Mouse (Mus musculus): ENCODE measurements around the gene Lalba. TPM values are rescaled to one million over a fixed set of nuclear protein-coding genes. Genes with fewer than 3 reads are reported as not detected.

The Lalba gene
- total and polyA plus RNA-seq, 3 experiments: not detected

- H3K79me2 ChIP-seq (replicated peaks; ENCODE audit: control insufficient read depth, extremely low read depth, insufficient read depth, poor library complexity, severe bottlenecking): no peaks in the 10 kb centered on the region
- DNase-seq (ENCODE audit: extremely low read depth): no peak
- H3K27ac ChIP-seq (ENCODE audit: insufficient read depth, low read depth): no peak within 1 kb of the TSS
- H3K4me1 ChIP-seq (ENCODE audit: control insufficient read depth in 1 of 2, insufficient read depth in 2 of 2): no peaks in the 10 kb centered on the region
- no peak within 1 kb of the TSS for H3K4me2 ChIP-seq (ENCODE audit: insufficient read depth, low read depth, poor library complexity, severe bottlenecking)
- peaks cover 17% of the 10 kb centered on the region for H3K27me3 ChIP-seq (replicated peaks)
- no peaks in the 10 kb centered on the region for H3K36me3 ChIP-seq (replicated peaks in 1 of 2; ENCODE audit: control insufficient read depth in 1 of 2, insufficient read depth in 1 of 2, low read length in 1 of 2)
- no peak within 1 kb of the TSS for H3K4me3 ChIP-seq (replicated peaks in 1 of 3; ENCODE audit: low read depth in 2 of 3, low read length in 2 of 3, poor library complexity in 1 of 3)
- in situ Hi-C loops (cut with MboI; ENCODE audit: low pct_ligation_motif_present, low pct_unique_long_range_greater_than_20kb, low sequenced_read_pairs): no loop called here
- no peaks in the 10 kb centered on the region for H3K9me3 ChIP-seq (replicated peaks; ENCODE audit: low read length)
- dilution Hi-C loops (cut with MboI; ENCODE audit: extremely low pct_ligation_motif_present, extremely low pct_unique_long_range_greater_than_20kb, low sequenced_read_pairs): no loop called here
- no peak within 1 kb of the TSS for H3K9ac ChIP-seq (ENCODE audit: insufficient read depth, low read depth)
- TF ChIP-seq CTCF (conservative IDR thresholded peaks at IDR 0.05 in 1 of 2, IDR thresholded peaks at IDR 0.05 in 1 of 2; ENCODE audit: low read depth in 2 of 2, low read length in 2 of 2) (no peak), MEF2A (IDR thresholded peaks at IDR 0.05; ENCODE audit: borderline replicate concordance, low read depth, low read length) (no peak), POLR2A (IDR thresholded peaks at IDR 0.05; ENCODE audit: low read depth, low read length) (no peak), MYC (IDR thresholded peaks at IDR 0.05; ENCODE audit: low read depth, low read length) (no peak), HCFC1 (IDR thresholded peaks at IDR 0.05; ENCODE audit: low read depth, low read length) (no peak), KAT2A (IDR thresholded peaks at IDR 0.05; ENCODE audit: insufficient replicate concordance, low read length) (no peak), SMC3 (IDR thresholded peaks at IDR 0.05; ENCODE audit: low read depth, low read length) (no peak), USF2 (conservative IDR thresholded peaks at IDR 0.05; ENCODE audit: low read depth, low read length) (no peak), MXI1 (IDR thresholded peaks at IDR 0.05; ENCODE audit: low read depth, low read length) (no peak), ZC3H11A (IDR thresholded peaks at IDR 0.05; ENCODE audit: low read depth, low read length) (no peak), CHD2 (IDR thresholded peaks at IDR 0.05; ENCODE audit: low read length) (no peak), USF1 (IDR thresholded peaks at IDR 0.05; ENCODE audit: low read depth, low read length) (no peak), NELFE (IDR thresholded peaks at IDR 0.05; ENCODE audit: low read depth, low read length) (no peak)
Measured at GRCm38 (mm10) chr15:98469596-98469995, 12.9 kb downstream of the Lalba start, which contains the start of gene OR5BS1P. TSS of gene OR5BS1P (plus strand) at chr15:98469896.

- no peak within 1 kb of the TSS for H3K4me3 ChIP-seq (replicated peaks in 1 of 3; ENCODE audit: low read depth in 2 of 3, low read length in 2 of 3, poor library complexity in 1 of 3)
- H3K9me3 ChIP-seq (replicated peaks; ENCODE audit: low read length): no peaks in the 10 kb centered on the region
- no peak for DNase-seq (ENCODE audit: extremely low read depth)
- H3K27ac ChIP-seq (ENCODE audit: insufficient read depth, low read depth): no peak within 1 kb of the TSS
- TF ChIP-seq HCFC1 (IDR thresholded peaks at IDR 0.05; ENCODE audit: low read depth, low read length) (no peak), MYC (IDR thresholded peaks at IDR 0.05; ENCODE audit: low read depth, low read length) (no peak), POLR2A (IDR thresholded peaks at IDR 0.05; ENCODE audit: low read depth, low read length) (no peak), IRF4 (IDR thresholded peaks at IDR 0.05; ENCODE audit: low read depth, low read length) (no peak), E2F4 (IDR thresholded peaks at IDR 0.05; ENCODE audit: insufficient replicate concordance, low read depth, low read length) (no peak), CHD2 (IDR thresholded peaks at IDR 0.05; ENCODE audit: low read length) (no peak), BHLHE40 (IDR thresholded peaks at IDR 0.05; ENCODE audit: low read depth, low read length) (no peak), ZKSCAN1 (IDR thresholded peaks at IDR 0.05; ENCODE audit: borderline replicate concordance, low read depth, low read length) (no peak), ZMIZ1 (IDR thresholded peaks at IDR 0.05; ENCODE audit: low read depth, low read length) (no peak), TBP (conservative IDR thresholded peaks at IDR 0.05; ENCODE audit: low read depth, low read length) (no peak), MEF2A (IDR thresholded peaks at IDR 0.05; ENCODE audit: borderline replicate concordance, low read depth, low read length) (no peak), USF2 (conservative IDR thresholded peaks at IDR 0.05; ENCODE audit: low read depth, low read length) (no peak)
- no peak within 1 kb of the TSS for H3K4me2 ChIP-seq (ENCODE audit: insufficient read depth, low read depth, poor library complexity, severe bottlenecking)
- H3K9ac ChIP-seq (ENCODE audit: insufficient read depth, low read depth): no peak within 1 kb of the TSS
- H3K79me2 ChIP-seq (replicated peaks; ENCODE audit: control insufficient read depth, extremely low read depth, insufficient read depth, poor library complexity, severe bottlenecking): no peaks in the 10 kb centered on the region
- dilution Hi-C loops (cut with MboI; ENCODE audit: extremely low pct_ligation_motif_present, extremely low pct_unique_long_range_greater_than_20kb, low sequenced_read_pairs) (no loop called here), in situ Hi-C loops (cut with MboI; ENCODE audit: low pct_ligation_motif_present, low pct_unique_long_range_greater_than_20kb, low sequenced_read_pairs) (no loop called here)
- no peaks in the 10 kb centered on the region for H3K36me3 ChIP-seq (replicated peaks in 1 of 2; ENCODE audit: control insufficient read depth in 1 of 2, insufficient read depth in 1 of 2, low read length in 1 of 2)
- H3K27me3 ChIP-seq (replicated peaks): peaks cover 28% of the 10 kb centered on the region
- H3K4me1 ChIP-seq (ENCODE audit: control insufficient read depth in 1 of 2, insufficient read depth in 2 of 2): peaks cover 0 to 3% of the 10 kb centered on the region in 2 experiments; a peak in 1 of 4 replicates
Measured at GRCm38 (mm10) chr15:98452288-98452687, 30.2 kb downstream of the Lalba start, which contains the start of gene Olfr281. TSS of gene Olfr281 (plus strand) at chr15:98452588.

Data from CH12.LX (cell line).